Mouse (Mus musculus) lung, postnatal 4 days (tissue): ENCODE data around the gene Plcg2.

ENCODE experiments used
- DNase-seq, 2 experiments: peaks; one replicate each; pipeline ENCODE4 v3.0.0; 2021

Gene Plcg2

DNA sequence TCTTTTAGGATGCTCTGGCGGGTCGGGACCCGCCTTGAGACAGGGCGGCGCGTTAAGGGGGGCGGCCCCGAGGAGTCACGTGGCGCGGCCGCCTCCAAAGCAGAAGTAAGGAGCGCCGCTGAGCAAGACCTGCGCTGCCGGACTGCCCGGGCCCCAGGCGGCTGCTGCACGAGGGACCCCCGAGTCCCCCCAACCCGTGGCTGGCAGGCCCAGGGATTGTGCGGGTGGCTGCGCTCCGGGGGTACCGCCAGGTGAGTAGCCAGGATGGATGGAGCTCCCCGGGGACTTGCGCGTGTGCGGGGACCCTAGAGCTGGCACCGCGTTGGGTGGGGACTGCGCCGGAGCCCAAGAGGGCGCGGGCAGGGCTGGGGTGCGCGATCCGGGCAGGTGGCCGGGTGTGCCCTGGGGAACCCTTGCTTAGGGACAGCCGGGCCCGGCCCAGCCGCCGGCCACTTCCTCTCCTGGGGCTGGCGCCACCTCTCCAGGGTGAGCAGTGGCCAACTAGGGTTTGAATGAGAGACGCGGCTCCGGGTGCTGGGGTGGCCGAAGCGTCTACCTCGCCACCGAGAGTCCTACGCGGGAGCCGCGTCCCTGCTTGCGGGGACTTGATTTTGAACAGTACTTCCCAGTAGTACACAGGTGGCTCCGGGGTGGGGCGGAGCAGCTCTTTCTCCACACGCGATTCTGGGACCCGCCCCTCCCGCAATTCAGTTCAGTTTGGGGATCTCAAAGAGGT, at the start of gene Plcg2:
Gene Plcg2 (plus strand): TSS at position 113 of the 736 bp plus-strand sequence.
- DNase-seq = peak; percentile 63 to 66

- DNase-seq = no peak
Measured at GRCm38 (mm10) chr8:117451072-117451471, 47.0 kb upstream of the Plcg2 start.

DNA sequence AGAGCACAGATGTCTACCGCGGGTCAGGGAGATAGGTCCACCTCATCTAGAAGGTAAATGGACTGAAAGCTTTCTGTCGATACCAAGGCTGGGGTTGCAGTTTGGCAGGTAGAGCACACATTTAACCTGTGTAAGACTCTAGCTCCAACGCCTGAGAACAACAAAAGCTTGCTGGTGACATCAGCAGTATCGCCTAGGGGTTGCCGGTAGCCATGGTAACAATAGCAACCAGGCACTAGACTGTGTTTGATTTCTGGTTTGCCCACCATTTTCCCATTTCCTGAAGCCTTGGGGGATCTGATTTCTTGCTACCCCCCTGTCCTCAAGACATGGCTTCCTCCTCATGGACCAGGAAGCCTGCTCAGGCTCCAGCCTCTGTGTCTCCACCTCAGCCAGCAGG, 44.1 kb upstream of the Plcg2 start:
- no peak for DNase-seq

DNA sequence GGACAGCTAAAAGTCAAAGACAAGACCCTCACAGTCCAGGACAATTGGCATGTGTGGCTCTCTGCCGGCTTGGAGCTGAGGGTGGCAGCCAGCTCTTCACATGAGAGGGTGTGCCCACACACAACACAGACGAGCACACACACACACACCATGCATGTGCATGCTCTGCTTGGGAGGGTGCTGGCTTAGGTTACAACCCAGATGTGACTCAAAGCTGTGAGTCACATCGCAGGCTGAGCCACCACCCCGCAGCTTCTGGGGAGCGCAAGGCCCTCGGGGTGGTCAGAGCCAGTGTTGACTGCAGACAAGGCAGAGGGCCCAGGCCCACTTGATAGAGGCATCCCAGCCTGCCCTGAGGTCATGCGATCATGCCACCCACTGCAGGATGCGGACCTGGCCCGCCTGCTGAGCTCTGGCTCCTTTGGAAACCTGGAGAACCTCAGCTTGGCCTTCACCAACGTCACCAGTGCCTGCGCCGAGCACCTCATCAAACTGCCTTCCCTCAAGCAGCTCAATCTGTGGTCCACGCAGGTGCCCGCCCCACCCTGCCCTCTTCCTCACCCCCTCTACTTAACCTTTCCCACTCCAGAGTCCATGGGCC, 43.5 kb upstream of the Plcg2 start:
- DNase-seq = no peak

GRCm38 (mm10) chr8:117455701-117456100, 42.4 kb upstream of the Plcg2 start:
- DNase-seq = no peak

DNA sequence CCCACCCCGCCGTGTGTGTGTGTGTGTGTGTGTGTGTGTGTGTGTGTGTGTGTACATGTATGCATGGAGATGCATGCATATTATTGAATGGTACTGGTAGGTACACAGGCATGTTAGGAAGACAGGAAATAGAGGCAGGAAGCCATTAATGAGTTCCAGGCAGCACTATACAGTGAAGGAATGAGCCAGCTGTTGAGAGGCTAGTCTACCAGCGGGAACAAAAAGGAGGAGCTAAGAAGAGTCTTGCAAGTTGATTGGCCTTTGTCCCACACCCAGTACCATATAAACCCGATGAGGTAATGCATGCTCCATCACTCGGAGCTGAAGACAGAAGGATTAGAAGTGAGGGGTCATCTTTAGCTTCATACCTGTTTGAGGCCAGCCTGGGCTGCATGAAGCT, 39.7 kb upstream of the Plcg2 start:
- no peak for DNase-seq

GRCm38 (mm10) chr8:117462701-117463284, 35.3 kb upstream of the Plcg2 start:
- no peak for DNase-seq

- no peak for DNase-seq
Measured at GRCm38 (mm10) chr8:117464525-117464924, 33.6 kb upstream of the Plcg2 start.

GRCm38 (mm10) chr8:117465250-117465649, 32.8 kb upstream of the Plcg2 start:
- peak; percentile 51 to 68 for DNase-seq

- DNase-seq = no peak
Measured at GRCm38 (mm10) chr8:117467466-117467865, 30.6 kb upstream of the Plcg2 start.

- DNase-seq = no peak
Measured at GRCm38 (mm10) chr8:117469431-117470341, 28.4 kb upstream of the Plcg2 start.

GRCm38 (mm10) chr8:117470342-117470781, 27.7 kb upstream of the Plcg2 start:
- DNase-seq = peak; percentile 78 to 82

GRCm38 (mm10) chr8:117471174-117471573, 26.9 kb upstream of the Plcg2 start:
- DNase-seq = peak; percentile 68 to 82

- no peak for DNase-seq
Measured at GRCm38 (mm10) chr8:117471655-117472054, 26.4 kb upstream of the Plcg2 start.

GRCm38 (mm10) chr8:117472332-117472731, 25.8 kb upstream of the Plcg2 start:
- DNase-seq = no peak

DNA sequence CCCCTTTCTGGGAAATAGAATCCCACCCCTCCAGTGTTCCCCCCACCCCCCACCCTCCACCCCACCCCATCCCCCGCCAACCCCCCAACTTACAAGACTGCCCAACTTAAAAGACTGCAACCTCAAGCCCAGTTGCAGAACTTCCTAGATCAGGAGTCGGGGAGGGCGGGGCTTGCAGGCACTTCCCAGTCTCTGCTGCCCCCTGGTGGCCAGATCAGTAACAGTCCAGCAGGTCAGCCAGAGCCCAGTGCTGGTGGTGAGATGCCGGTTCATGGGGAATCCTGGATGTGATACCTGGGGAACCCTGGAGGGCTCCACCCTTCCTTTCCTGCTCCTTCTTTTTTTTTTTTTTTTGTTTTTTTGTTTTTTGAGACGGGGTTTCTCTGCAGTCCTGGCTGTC, 23.1 kb upstream of the Plcg2 start:
- DNase-seq = peak; percentile 88 to 94

DNA sequence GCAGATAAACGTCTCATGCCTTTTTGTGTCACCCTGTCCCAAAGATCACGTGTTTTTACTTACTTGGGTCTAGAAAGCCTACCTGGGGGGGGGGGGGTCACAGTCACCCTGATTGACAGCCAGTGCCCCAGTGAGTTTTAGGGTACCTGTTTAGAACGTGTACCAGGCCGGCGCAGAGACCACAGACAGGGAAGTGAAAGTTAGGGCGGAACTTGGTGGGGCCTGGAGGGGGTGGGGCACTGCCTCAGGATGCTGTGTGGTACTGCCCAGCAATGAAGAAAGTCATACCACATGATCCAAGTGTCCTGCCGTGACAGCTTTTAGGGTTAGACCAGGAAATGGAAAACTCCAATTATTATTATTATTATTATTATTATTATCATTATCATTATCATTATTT, 22.3 kb upstream of the Plcg2 start:
- DNase-seq = peak; percentile 69 to 70

GRCm38 (mm10) chr8:117478082-117478481, 20.0 kb upstream of the Plcg2 start:
- no peak for DNase-seq

DNA sequence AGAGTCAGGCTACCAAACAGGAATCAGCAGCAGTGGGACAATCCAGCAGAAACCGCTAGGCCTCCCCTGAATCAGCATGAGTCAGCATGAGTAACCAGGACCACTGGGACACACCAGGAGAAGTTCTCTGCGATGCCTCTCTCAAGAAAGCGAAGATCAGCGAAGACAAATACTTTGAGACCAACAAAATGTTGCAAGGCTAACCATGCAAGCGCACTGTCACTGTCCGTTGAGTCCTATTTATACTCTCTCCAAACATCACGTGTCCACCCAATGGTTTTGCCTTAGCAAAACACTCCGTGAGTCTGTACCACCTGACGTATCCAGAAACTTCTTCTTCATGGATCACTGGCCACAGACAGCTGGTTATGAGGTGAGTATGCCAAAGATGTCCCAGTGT, 18.1 kb upstream of the Plcg2 start:
- DNase-seq = no peak

DNA sequence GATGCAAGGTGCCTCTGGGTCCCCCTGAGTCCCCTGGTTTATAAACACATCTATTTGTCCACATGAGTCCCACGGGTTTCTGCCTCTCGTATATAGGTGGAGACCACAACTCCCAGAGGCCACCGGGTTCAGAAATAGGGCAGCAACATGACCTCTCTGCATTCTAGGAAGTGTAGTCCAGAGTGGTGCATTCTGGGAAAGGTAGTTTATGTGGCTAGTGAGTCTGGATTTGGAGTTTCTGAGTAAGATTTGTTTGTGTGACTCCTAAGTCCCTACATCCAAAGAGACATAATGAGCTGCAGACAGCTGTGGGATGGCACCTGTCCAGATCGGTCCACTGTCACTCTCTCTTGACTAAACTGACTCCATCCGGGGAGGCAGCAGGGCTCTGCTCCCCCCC, 17.6 kb upstream of the Plcg2 start:
- peak in 1 of 2 experiments; percentile 32 for DNase-seq

DNA sequence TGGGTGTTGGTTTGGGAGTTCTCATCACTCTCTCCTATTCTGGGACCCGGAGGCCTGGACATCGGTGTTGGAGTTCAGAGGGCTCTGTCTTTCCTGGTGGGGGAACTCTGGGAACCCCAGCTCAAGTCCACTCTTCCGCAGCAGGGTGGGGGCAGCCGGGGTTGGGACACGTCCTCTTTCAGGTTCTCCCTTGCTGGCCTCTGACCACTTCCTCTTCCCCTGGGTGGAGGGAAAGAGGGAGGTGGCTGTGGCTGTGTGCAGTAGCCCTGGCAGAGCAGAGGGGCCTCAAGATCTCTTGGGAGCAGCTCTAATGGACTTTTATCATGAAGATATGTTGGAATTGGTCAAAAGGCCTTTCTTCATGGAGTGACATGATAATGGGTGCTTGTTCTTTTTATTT, 16.3 kb upstream of the Plcg2 start:
- DNase-seq = peak; percentile 65 to 66

DNA sequence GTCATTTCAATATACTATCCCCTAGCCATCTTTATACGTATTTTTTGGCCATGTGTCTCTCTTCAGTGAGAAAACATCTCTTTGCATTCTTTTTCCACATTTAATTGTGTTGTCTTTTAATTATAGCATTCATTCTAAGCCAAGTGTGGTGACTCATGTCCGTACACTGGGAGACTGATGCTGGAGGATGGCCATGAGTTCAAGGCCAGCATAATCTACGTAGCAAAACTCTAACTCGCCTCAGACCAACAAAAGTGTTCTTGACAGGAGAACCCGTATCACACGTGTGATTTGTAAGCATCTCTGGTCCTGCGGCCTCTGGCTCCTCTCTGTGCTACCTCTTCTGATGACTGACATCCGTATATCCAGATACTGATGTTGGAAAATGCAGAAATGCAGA, 13.4 kb upstream of the Plcg2 start:
- no peak for DNase-seq

DNA sequence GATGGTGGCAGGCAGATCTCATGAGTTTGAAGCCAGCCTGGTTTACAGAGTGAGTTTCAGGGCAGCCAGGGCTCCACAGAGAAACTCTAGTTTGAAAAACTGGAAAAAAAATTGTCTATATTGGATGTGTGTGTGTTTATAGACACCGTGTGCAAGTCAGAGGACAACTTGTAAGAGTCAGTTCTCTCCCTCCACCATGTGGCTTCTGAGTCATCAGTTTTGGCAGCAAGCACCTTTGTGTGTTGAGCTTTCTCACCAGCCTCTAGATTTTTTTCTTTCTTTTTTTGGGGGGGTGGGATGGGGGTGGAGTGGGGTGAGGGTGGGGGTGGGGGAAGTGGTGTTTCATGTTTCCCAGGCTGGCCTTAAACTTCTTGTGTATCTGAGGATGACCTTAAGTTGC, 12.8 kb upstream of the Plcg2 start:
- DNase-seq = no peak
